Mouse (Mus musculus) hematopoietic stem cell, adult 5-6 weeks (primary cell): ENCODE data around the gene Akap6. TPM values are rescaled to one million over a fixed set of nuclear protein-coding genes. Genes with fewer than 3 reads are reported as not detected.
A peak's percentile ranks its signal among the peaks of the same experiment; 100 is the strongest.

Experiments
- ATAC-seq, 2 experiments: fragments of 125-278 bp in 1 of 2; replicated peaks in 1 of 2; 2 replicates each; pipeline ENCODE4 v1.8.0; 2016 to 2017; ENCODE audit warnings: inconsistent platforms in 2 of 2, mild to moderate bottlenecking in 2 of 2, moderate number of reproducible peaks in 2 of 2, low read depth in 1 of 2, moderate TSS enrichment in 1 of 2; ENCODE audit not compliant: low FRiP score in 2 of 2, poor library complexity in 2 of 2, severe bottlenecking in 2 of 2, insufficient read depth in 1 of 2, low TSS enrichment in 1 of 2
- total RNA-seq: library from RNA; stranded (forward); fragments of 172-1452, 232-1000 nt; gene quantifications from 2 replicates; pipeline ENCODE4 v1.2.3, GENCODE M21; 2017

Akap6 gene
- total RNA-seq, 1 experiment from 2014 or later = 0.05 TPM

DNA sequence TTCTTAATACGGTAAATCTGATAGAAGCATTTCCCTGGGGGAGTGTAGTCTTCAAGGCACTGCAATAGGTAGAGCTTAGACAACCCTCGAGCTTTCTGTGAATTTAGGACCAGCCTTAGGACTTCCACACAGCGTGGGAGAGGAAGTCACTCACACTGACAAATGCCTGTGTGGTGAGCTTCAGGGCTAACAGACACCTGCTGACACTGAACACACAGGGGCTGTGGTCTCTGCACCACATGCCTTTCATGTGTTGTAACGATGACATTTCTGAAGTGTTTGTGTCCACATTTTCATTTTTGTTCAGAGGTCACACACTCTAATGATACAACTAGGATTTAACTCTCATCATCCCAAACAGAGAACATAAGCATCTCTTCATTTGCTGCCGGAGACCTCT is 125.6 kb downstream of the Akap6 start:
- peak; percentile 15 to 42; a peak in 1 of 4 replicates for ATAC-seq

DNA sequence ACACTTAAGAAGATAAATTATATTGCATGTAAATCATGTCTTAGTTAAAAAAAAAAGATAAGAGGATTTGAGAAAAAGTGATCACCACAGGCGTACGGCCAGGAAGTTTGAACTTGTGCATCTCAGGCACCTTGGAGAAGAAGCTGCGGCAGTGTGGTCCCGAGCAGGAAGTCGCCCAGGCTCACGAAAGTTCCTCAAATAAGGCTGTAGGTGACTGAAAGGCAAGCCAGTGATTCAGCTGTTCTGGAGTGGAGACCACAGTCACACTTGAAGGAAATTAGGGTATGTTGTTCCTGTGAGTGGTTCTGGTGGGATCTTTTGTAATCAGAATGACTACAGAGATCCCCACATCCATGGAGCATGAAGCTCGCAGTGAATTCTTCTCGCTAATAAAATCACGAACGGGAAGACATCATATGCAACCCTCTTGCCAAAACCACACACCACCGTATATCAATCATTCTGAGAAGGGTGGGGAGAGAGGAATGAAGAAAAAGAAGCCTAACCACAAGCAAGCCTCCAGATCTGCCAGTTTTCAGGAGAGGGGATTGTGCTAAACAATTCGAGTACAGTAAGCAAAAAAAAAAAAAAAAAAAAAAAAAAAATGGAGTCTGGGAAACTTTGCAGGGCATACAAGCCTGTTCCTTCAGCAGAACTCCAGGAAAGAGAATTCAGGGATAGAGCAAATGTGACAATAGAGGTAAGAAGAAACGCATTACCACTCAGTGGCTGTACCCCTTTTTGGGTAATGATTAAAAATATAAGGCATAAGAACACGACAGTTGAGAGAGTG is 130.0 kb downstream of the Akap6 start:
- ATAC-seq = peak; percentile 93 to 97

- no peak for ATAC-seq
Observed at GRCm38 (mm10) chr12:52831782-52832181, 132.6 kb downstream of the Akap6 start.

GRCm38 (mm10) chr12:52832230-52832629 is 133.0 kb downstream of the Akap6 start:
- peak; percentile 38; a peak in 1 of 4 replicates for ATAC-seq

DNA sequence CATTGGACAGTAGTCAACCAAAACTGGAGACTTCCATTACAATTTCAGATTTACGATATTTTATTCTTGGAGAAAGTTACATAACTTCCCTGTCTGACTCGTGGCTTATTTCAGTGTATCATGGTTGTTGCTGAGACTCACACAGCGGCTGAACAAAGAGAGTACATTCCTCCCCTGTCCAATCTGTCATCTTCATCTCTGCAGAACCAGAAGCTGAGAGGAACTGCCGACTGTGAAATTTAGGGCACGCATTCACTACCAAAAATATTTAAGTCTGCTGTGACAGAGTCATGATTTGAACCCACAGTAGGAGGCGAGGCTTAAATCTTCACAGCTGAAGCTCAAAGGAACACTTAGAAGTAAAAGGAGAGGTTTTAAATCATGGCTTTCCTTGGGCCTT is 134.0 kb downstream of the Akap6 start:
- no peak for ATAC-seq

DNA sequence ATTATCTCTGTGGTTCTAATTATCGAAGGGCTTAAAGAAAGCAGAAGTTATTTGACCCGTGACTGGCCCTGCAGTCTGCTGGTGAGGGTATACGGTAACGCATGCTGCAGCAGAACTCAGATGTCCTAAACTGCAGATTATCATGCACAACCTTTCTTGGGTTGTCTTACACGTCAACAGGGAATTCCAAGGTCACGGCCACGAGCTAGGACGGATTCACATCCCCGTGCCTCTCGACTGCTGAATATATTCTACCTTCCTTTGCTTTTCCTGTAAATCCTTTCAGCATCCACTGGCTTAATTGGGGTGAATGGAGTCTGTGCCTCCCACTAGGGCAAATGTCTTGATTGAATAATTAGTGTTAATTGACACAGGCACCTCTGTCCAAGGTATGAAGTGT is 134.9 kb downstream of the Akap6 start:
- no peak for ATAC-seq

DNA sequence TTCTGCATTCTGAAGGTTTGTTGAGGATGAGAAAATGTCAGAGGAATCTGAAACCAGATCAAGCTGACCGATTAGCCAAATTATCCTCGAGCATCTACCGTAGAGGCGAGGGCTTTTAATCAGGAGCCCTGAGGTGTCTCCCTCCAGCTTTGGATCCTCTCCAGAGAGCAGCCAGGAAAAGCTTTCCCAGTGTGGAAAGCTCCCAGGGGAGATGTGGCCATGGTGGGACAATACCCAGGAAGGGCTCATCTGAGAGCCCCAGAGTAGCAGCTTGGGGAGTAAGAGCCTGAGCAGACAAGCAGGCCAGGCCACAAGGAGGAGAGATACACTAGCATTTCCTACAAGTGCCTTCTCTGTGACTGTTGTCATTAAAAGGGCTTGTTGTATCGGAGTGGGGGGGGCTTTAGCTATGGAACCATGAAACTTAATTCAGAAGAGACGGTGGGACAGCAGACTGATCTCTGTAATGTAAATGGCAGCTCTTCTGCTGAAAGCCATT is 135.6 kb downstream of the Akap6 start:
- no peak for ATAC-seq

GRCm38 (mm10) chr12:52835291-52835742 is 136.1 kb downstream of the Akap6 start:
- ATAC-seq = no peak

DNA sequence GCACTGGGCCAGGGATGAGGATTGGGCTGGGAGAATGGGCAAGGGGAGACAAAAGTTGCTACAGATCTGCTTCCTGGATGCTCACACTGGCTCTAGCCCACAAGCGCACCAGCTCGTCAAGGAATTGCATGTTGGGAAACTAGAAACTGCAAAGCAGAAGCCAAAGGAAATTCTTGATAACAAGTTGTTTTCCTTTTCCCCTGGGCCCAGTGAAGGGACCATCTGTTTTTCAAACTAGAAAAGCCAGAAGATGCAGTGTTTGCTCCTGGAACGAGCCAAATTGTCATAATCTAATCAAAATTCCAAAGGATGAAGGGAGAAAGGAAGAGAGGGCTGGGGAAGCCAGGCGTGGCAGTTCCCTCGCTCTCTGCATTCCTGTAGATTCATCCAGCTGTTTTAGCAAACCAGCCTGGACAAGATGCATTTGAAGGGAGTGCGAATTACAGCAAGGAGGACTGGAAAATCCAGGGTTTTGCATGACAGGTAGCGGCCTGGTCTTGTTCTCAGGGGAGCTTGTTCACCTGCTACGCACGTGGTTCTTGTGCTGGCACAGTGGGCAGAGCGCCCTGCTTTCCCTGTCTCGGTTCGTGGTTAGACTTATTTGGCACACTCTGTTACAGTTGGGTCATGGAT is 136.8 kb downstream of the Akap6 start:
- no peak for ATAC-seq

DNA sequence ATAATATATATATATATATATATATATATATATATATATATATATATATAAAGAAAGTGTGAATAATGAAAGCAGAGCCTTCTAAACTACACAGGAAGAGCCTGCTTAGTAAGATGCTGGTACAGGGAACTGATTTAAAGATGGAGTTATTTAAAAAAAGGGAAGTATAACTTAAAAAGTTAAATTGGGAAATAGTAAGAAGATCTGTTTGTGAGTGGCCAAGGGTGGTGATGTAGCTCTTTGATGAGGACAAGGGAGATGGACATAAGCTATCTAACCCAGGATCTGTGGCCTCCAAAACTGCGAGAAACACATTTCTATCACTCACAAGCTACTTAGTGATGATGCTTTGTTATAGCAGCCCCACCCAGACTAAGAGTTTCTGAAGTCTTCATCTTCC is 146.8 kb downstream of the Akap6 start:
- no peak for ATAC-seq

DNA sequence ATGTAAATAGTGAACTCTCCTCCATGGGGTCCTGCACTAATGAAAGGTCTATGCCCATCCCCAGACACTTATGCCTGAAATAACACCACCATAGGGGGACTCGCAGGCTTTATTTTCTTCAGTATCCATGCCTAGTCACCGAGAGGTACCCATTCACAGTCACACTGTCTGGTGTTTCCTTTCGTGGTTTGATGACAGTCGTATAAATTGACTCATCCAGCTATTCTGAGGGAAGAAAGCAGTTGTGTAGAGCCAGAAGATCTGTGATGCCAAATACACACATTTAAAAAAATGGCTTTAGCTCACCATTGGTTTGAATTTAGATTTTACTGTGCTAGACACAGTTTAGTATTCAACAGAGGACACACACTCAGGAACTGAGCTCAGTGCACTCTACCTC is 147.8 kb downstream of the Akap6 start:
- ATAC-seq = no peak

GRCm38 (mm10) chr12:52847830-52848518 is 148.8 kb downstream of the Akap6 start:
- ATAC-seq = no peak; a peak in 1 of 4 replicates

- no peak for ATAC-seq
Observed at GRCm38 (mm10) chr12:52848519-52848855, 149.3 kb downstream of the Akap6 start.

GRCm38 (mm10) chr12:52849297-52849696 is 150.1 kb downstream of the Akap6 start:
- no peak for ATAC-seq

DNA sequence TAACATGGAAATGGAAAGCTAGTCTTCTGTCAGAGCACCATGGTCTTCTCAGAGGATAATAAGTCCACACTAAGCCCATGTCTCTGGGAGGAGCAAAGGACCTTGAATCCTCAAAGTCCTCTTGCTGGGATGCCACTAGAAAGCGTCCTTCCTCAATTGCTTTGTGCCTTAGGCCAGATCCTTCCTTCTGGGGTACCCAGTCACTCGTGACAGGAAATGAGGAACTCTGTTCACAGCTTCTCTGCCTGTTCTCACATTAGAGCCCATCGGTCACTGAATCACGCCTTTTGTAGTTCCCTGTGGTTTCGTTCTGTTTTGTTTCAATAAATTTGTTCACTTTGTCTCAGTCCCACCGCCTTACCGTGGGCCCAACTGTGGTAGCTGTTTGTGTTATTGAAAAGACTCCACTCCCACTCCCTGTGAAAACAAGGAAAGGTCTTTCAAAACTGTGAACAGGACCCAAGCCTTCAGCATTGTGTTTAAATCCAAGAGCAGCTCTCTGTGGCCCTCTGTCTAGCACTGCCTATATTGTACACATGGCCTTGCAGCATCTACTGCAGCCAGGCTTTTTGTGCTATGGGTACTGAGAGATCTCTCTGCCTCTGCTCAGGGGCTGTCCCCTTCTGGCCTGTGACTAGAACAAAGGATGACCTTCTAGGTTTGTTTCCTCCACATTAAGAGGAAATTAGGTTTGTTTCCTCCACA is 151.3 kb downstream of the Akap6 start:
- ATAC-seq = peak; percentile 85 to 92

- no peak for ATAC-seq
Observed at GRCm38 (mm10) chr12:52851221-52851620, 152.0 kb downstream of the Akap6 start.

DNA sequence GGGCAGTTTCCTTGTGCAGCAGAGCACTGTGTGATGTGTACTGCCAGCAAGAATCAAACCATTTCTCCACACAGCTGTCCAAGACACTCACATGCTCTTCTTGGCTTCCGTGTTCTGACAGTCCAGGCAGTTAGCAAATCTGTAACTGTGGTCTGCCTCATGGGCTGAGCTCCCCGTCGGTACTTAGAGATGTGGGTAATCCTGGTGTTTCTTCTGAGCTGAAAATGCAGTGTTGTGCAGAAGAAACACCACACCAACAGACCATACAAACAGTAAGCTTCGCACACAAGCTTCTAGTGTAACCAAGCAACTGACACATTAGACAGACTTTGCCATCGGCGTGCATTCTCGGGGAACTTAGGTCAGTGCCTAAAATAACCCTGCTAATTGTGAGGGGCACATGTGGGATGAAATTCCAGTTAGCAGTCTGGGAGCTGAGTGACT is 155.1 kb downstream of the Akap6 start:
- ATAC-seq = no peak
